Mouse (Mus musculus) liver, adult (tissue): ENCODE results near the gene 4933425L06Rik.

Experiments used
- GATA4 ChIP-seq: IDR thresholded peaks from 2 replicates; pipeline ENCODE4 v1.6.1; 2014; ENCODE audit warnings: mild to moderate bottlenecking, low read length; ENCODE audit not compliant: insufficient replicate concordance

The 4933425L06Rik gene

GRCm38 (mm10) chr13:105104385-105104784 is 22.5 kb downstream of the 4933425L06Rik start:
- TF ChIP-seq GATA4, result no peak

- no peak for TF ChIP-seq GATA4
These were observed 29.7 kb downstream of the 4933425L06Rik start for GRCm38 (mm10) chr13:105111599-105111998.

GRCm38 (mm10) chr13:105121617-105122016 is 39.7 kb downstream of the 4933425L06Rik start:
- no peak for TF ChIP-seq GATA4

GRCm38 (mm10) chr13:105122092-105122491 is 40.2 kb downstream of the 4933425L06Rik start:
- no peak for TF ChIP-seq GATA4

- TF ChIP-seq GATA4, result no peak
These were observed 48.2 kb downstream of the 4933425L06Rik start for GRCm38 (mm10) chr13:105130080-105130479.

- no peak for TF ChIP-seq GATA4
These were observed 50.4 kb downstream of the 4933425L06Rik start for GRCm38 (mm10) chr13:105132370-105132769.

GRCm38 (mm10) chr13:105132776-105133175 is 50.9 kb downstream of the 4933425L06Rik start:
- TF ChIP-seq GATA4, result no peak

GRCm38 (mm10) chr13:105134397-105134796 is 52.5 kb downstream of the 4933425L06Rik start:
- peak; percentile 92 for TF ChIP-seq GATA4

- TF ChIP-seq GATA4, result no peak
These were observed 58.0 kb downstream of the 4933425L06Rik start for GRCm38 (mm10) chr13:105139881-105140280.

GRCm38 (mm10) chr13:105146827-105147226 is 64.9 kb downstream of the 4933425L06Rik start:
- TF ChIP-seq GATA4, result no peak

GRCm38 (mm10) chr13:105147795-105148418 is 66.0 kb downstream of the 4933425L06Rik start:
- TF ChIP-seq GATA4, result no peak

GRCm38 (mm10) chr13:105150006-105150405 is 68.1 kb downstream of the 4933425L06Rik start:
- no peak for TF ChIP-seq GATA4

GRCm38 (mm10) chr13:105153955-105154354 is 72.0 kb downstream of the 4933425L06Rik start:
- TF ChIP-seq GATA4, result no peak

GRCm38 (mm10) chr13:105165441-105165840 is 83.5 kb downstream of the 4933425L06Rik start:
- no peak for TF ChIP-seq GATA4
